Mouse (Mus musculus) spleen, adult 2 months (tissue): ENCODE measurements around the gene Wdr63.

Experiments
- CTCF ChIP-seq: fragments of 200-500 bp; IDR thresholded peaks from 2 replicates; pipeline ENCODE4 v1.5.1; 2011; ENCODE audit warnings: mild to moderate bottlenecking, inconsistent platforms; ENCODE audit not compliant: insufficient read depth, insufficient read length, insufficient replicate concordance; ENCODE audit errors: extremely low read depth
- POLR2A ChIP-seq: fragments of 200-500 bp; IDR thresholded peaks from 2 replicates; pipeline ENCODE4 v1.6.1; 2011; ENCODE audit warnings: low read depth, low read length, inconsistent platforms

DNA sequence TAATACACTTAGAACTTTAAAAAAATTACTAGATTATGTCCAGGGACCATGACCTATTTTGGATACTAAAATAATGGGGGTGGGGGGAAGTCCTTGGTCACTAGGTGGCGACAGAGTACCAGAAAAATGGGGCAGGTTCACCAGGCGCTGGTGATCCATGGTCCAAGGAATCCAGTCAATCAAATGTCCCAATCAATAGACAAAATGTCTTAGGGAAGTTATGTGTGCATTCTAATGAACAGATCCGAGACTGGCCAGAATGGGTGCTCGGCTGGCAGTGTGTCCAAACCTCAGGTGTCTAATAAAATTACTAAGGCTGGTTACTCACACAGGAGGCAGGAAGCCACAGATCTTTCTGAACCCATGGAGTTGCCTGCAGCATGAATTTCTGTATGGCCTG, 49.7 kb downstream of the Wdr63 start:
- TF ChIP-seq CTCF (peak; percentile 65; the same call in 1 of the 2 replicates), POLR2A (no peak)
